Mouse (Mus musculus) kidney, embryonic 15.5 days (tissue): ENCODE measurements around the gene Tnpo3. TPM values are rescaled to one million over a fixed set of nuclear protein-coding genes. Genes with fewer than 3 reads are reported as not detected.
"Not testable (repeated sequence)": the region's sequence is repeated elsewhere in the genome, so short reads cannot be mapped to it uniquely, and the experiment has no call there.

Experiments used
- ATAC-seq: fragments of 200-750 bp; cut with Nextera tagmentation; replicated peaks from 2 replicates; pipeline ENCODE4 v1.8.0; 2017; ENCODE audit warnings: moderate TSS enrichment; ENCODE audit not compliant: low FRiP score
- H3K27ac ChIP-seq: fragments of 300-500 bp; sonication (generic); 2 replicates; pipeline ENCODE4 v1.5.1; 2015; ENCODE audit warnings: mild to moderate bottlenecking, inconsistent platforms
- H3K27me3 ChIP-seq: fragments of 300-500 bp; sonication (generic); 2 replicates; pipeline ENCODE4 v1.6.1; 2015; ENCODE audit warnings: inconsistent platforms
- H3K36me3 ChIP-seq: fragments of 300-500 bp; sonication (generic); 2 replicates; pipeline ENCODE4 v1.6.1; 2015; ENCODE audit warnings: inconsistent platforms
- H3K4me1 ChIP-seq: fragments of 300-500 bp; sonication (generic); 2 replicates; pipeline ENCODE4 v1.6.1; 2015; ENCODE audit warnings: inconsistent platforms
- H3K4me2 ChIP-seq: fragments of 300-500 bp; sonication (generic); 2 replicates; pipeline ENCODE4 v1.6.1; 2015; ENCODE audit warnings: moderate library complexity, mild to moderate bottlenecking, inconsistent platforms
- H3K4me3 ChIP-seq: fragments of 300-500 bp; sonication (generic); replicated peaks from 2 replicates; pipeline ENCODE4 v1.5.1; 2015; ENCODE audit warnings: mild to moderate bottlenecking, inconsistent platforms
- H3K9ac ChIP-seq: fragments of 300-500 bp; sonication (generic); 2 replicates; pipeline ENCODE4 v1.6.1; 2015; ENCODE audit warnings: mild to moderate bottlenecking, inconsistent platforms
- H3K9me3 ChIP-seq: fragments of 300-500 bp; sonication (generic); replicated peaks from 2 replicates; pipeline ENCODE4 v1.6.1; 2016; ENCODE audit warnings: inconsistent platforms
- WGBS: fragments of 180-500 bp; shearing (Covaris S2); methylation state at CpG from one replicate; pipeline ENCODE4 v1.1.7; 2015; ENCODE audit warnings: mixed read lengths; 5-methylcytosine and 5-hydroxymethylcytosine counted together
- polyA plus RNA-seq: library from polyadenylated mRNA; unstranded; fragments of >200 nt; fragmentation: Nextera tagmentation; extraction: Ambion mirVana; gene quantifications from 2 replicates; pipeline ENCODE4 v1.2.1, GENCODE M21; 2015

The Tnpo3 gene
- polyA plus RNA-seq, 1 experiment from 2014 or later = 93.2 TPM

GRCm38 (mm10) chr6:29636322-29637092, 26.8 kb upstream of the Tnpo3 start:
- Histone ChIP-seq H3K27me3 (no peaks in the 10 kb centered on the region), H3K4me3 (no peak overlapping the region), H3K4me1 (peaks cover 38% of the 10 kb centered on the region), H3K36me3 (no peaks in the 10 kb centered on the region), H3K27ac (no peak overlapping the region), H3K4me2 (no peak overlapping the region), H3K9me3 (no peaks in the 10 kb centered on the region), H3K9ac (no peak overlapping the region)
- 89% methylated on average over 4 of the region's 4 CpGs for WGBS
- ATAC-seq = no peak

DNA sequence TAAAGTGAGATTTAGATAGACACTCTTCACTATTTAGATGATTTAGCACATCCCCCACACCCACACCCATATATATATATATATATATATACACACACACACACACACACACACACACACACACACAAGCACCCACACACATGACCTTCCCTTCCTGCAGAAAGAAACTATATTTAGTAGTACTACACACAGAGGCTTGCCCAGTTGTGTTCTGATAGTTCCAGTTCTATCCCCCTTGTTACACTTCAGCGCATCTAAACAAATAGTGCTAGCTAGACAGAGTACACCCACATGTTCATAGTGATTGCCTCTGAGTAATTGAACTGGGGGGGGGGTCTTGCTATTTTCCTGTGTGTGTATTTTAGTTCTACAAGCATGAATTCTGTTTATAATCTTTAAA, 24.9 kb upstream of the Tnpo3 start:
- Histone ChIP-seq H3K9ac (no peak overlapping the region), H3K4me2 (no peak overlapping the region), H3K27ac (peak overlapping the region; percentile 72), H3K9me3 (no peaks in the 10 kb centered on the region), H3K4me3 (no peak overlapping the region), H3K36me3 (no peaks in the 10 kb centered on the region), H3K27me3 (no peaks in the 10 kb centered on the region), H3K4me1 (peaks cover 40% of the 10 kb centered on the region)
- ATAC-seq = 0 out of 2 replicates have a peak, but pooled peaks have one; percentile 48
- 82% methylated on average over 1 of the region's 1 CpGs for WGBS

DNA sequence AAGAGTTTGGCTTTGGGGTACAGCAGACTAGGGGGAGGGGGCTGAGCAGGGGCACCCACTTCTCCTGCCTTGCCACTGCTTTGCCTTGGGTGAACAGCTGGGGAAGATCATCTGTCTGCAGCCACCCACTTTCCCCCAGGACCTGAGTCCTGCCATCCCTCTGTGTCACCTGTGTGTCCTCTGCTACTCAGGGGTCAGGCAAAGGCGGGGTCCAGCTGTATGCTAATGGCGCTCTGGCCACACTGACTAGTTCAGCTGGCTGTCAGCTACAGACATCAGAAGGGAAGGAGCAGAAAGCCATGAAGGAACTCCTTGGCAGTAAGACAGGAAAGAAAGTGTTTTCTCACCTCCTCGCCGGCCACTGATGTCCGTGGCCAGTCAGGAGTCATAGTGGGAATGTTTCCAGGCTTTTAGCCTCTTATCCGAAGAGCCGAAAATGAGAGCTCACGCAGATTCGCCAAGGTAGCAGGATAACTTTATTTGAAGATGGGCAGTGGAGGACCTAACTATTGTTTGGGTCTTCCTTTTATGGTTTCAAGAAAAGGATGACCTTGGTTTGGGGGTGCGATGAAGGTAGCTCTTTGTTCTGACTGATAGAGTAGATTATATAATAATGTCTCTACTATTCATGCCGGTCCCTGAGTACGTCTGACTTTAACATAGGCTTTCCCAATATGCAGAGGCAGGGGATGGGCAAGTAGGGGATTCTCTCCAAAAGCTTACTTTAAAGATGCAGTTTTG, 23.0 kb upstream of the Tnpo3 start:
- no peaks in the 10 kb centered on the region for H3K36me3 ChIP-seq
- H3K9ac ChIP-seq = no peak overlapping the region
- H3K9me3 ChIP-seq = no peaks in the 10 kb centered on the region
- H3K4me2 ChIP-seq = peak overlapping the region; percentile 20
- H3K4me3 ChIP-seq = no peak overlapping the region
- H3K27ac ChIP-seq = peak overlapping the region; percentile 77
- ATAC-seq = peak; percentile 81
- H3K27me3 ChIP-seq = no peaks in the 10 kb centered on the region
- peaks cover 32% of the 10 kb centered on the region for H3K4me1 ChIP-seq
- whole genome bisulfite sequencing = 38% methylated on average over 12 of the region's 12 CpGs

GRCm38 (mm10) chr6:29631751-29632551, 22.3 kb upstream of the Tnpo3 start:
- ATAC-seq = peak; percentile 71
- H3K27ac ChIP-seq = peak overlapping the region; percentile 77
- H3K4me3 ChIP-seq = no peak overlapping the region
- H3K4me2 ChIP-seq = peak overlapping the region; percentile 20
- no peaks in the 10 kb centered on the region for H3K9me3 ChIP-seq
- no peaks in the 10 kb centered on the region for H3K27me3 ChIP-seq
- H3K4me1 ChIP-seq = peaks cover 32% of the 10 kb centered on the region
- H3K36me3 ChIP-seq = no peaks in the 10 kb centered on the region
- H3K9ac ChIP-seq = no peak overlapping the region
- WGBS = 7% methylated on average over 10 of the region's 10 CpGs

DNA sequence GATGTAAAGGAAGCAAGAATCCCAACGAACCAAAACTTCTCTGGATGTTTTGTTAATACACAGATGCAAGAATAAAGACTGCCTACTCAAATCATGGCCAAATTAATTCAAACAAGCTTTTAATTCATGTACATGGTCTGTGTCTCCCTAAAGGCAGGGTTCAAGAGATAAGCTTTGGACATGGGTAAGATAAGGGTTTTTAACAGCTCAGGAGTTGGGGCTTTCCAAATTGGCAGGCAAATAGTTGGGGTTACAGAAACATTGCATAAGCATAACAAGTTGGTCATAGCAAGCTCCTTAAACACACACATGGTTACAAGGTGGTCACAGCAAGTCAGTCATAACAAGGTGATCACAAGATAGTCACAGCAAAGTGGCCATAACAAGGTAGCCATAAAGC, 20.5 kb upstream of the Tnpo3 start:
- 73% methylated on average over 1 of the region's 1 CpGs for WGBS
- peaks cover 32% of the 10 kb centered on the region for H3K4me1 ChIP-seq

DNA sequence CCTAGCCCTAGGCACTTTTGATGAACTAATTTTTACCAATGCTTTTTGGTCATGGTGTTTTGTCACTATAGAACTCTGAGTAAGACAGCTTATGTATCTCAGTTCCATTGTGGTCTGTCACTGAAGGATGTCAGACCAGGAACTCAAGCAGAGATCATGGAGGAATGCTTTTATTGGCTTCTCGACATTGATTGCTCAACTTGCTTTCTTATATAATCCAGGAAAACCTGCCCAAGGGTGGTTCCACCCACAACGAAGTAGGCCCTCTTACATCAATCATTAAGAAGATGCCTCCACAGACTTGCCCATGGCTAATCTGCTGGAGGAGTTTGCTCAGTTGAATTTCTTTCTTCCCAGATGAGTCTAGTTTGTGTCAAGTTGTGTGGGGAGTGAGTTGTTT, 18.1 kb upstream of the Tnpo3 start:
- no peaks in the 10 kb centered on the region for H3K36me3 ChIP-seq
- H3K9me3 ChIP-seq = no peaks in the 10 kb centered on the region
- no peaks in the 10 kb centered on the region for H3K27me3 ChIP-seq
- no peak for ATAC-seq
- no peak overlapping the region for H3K4me3 ChIP-seq
- no peak overlapping the region for H3K27ac ChIP-seq
- WGBS = 85% methylated on average over 2 of the region's 2 CpGs
- no peak overlapping the region for H3K4me2 ChIP-seq
- no peak overlapping the region for H3K9ac ChIP-seq
- peaks cover 18% of the 10 kb centered on the region for H3K4me1 ChIP-seq

More for the DNA sequence above, 20.5 kb upstream of the Tnpo3 start:
- no peak overlapping the region for H3K27ac ChIP-seq
- no peak for ATAC-seq
- H3K9ac ChIP-seq = no peak overlapping the region
- H3K36me3 ChIP-seq = no peaks in the 10 kb centered on the region
- H3K9me3 ChIP-seq = no peaks in the 10 kb centered on the region
- no peak overlapping the region for H3K4me2 ChIP-seq
- H3K4me3 ChIP-seq = no peak overlapping the region
- H3K27me3 ChIP-seq = no peaks in the 10 kb centered on the region

GRCm38 (mm10) chr6:29623857-29624256, 14.2 kb upstream of the Tnpo3 start:
- no peak overlapping the region for H3K4me2 ChIP-seq
- WGBS = 94% methylated on average over 2 of the region's 2 CpGs
- no peaks in the 10 kb centered on the region for H3K9me3 ChIP-seq
- ATAC-seq = no peak
- H3K4me1 ChIP-seq = no peaks in the 10 kb centered on the region
- no peak overlapping the region for H3K4me3 ChIP-seq
- H3K27ac ChIP-seq = no peak overlapping the region
- no peak overlapping the region for H3K9ac ChIP-seq
- H3K36me3 ChIP-seq = no peaks in the 10 kb centered on the region
- H3K27me3 ChIP-seq = no peaks in the 10 kb centered on the region

DNA sequence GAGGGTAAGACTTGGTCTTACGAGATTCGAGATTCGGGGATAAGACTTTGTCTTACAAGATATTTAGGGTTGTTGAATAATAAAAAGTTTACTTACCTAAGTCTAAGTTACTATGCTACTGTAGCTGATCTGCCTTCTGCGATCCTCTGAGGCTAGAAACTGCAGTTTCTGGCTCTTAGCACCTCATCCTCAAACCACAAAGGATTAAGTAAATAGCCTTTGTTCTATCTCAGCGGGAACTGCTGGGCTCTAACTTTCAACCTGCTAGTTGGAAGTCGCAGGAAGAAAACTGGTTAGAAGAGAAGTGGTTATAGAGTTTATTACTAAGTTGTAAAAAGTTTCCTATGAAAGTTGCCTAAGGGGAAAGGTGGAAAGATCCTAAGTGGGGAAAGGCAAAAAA, 12.6 kb upstream of the Tnpo3 start:
- ATAC-seq = no peak
- H3K27ac ChIP-seq = no peak overlapping the region

GRCm38 (mm10) chr6:29620840-29621543, 11.3 kb upstream of the Tnpo3 start:
- H3K36me3 ChIP-seq = no peaks in the 10 kb centered on the region
- 67% methylated on average over 17 of the region's 17 CpGs for WGBS
- H3K4me2 ChIP-seq = no peak overlapping the region
- no peak overlapping the region for H3K9ac ChIP-seq
- no peak for ATAC-seq
- H3K9me3 ChIP-seq = no peaks in the 10 kb centered on the region
- H3K27ac ChIP-seq = no peak overlapping the region
- no peaks in the 10 kb centered on the region for H3K4me1 ChIP-seq
- H3K27me3 ChIP-seq = peaks cover 8% of the 10 kb centered on the region; the same call in 1 of the 2 replicates
- H3K4me3 ChIP-seq = no peak overlapping the region

More for the DNA sequence above, 12.6 kb upstream of the Tnpo3 start:
- H3K9ac ChIP-seq = no peak overlapping the region
- H3K27me3 ChIP-seq = no peaks in the 10 kb centered on the region
- WGBS = 38% methylated on average over 6 of the region's 6 CpGs
- no peak overlapping the region for H3K4me3 ChIP-seq
- no peaks in the 10 kb centered on the region for H3K4me1 ChIP-seq
- H3K4me2 ChIP-seq = no peak overlapping the region
- no peaks in the 10 kb centered on the region for H3K36me3 ChIP-seq
- no peaks in the 10 kb centered on the region for H3K9me3 ChIP-seq

- Histone ChIP-seq H3K4me2 (no peak overlapping the region), H3K4me3 (no peak overlapping the region), H3K9ac (no peak overlapping the region), H3K36me3 (no peaks in the 10 kb centered on the region), H3K27ac (no peak overlapping the region), H3K4me1 (no peaks in the 10 kb centered on the region), H3K27me3 (peaks cover 8% of the 10 kb centered on the region; the same call in 1 of the 2 replicates), H3K9me3 (no peaks in the 10 kb centered on the region)
- no peak for ATAC-seq
- WGBS = 51% methylated on average over 3 of the region's 3 CpGs
These were observed 10.5 kb upstream of the Tnpo3 start for GRCm38 (mm10) chr6:29620176-29620575.

DNA sequence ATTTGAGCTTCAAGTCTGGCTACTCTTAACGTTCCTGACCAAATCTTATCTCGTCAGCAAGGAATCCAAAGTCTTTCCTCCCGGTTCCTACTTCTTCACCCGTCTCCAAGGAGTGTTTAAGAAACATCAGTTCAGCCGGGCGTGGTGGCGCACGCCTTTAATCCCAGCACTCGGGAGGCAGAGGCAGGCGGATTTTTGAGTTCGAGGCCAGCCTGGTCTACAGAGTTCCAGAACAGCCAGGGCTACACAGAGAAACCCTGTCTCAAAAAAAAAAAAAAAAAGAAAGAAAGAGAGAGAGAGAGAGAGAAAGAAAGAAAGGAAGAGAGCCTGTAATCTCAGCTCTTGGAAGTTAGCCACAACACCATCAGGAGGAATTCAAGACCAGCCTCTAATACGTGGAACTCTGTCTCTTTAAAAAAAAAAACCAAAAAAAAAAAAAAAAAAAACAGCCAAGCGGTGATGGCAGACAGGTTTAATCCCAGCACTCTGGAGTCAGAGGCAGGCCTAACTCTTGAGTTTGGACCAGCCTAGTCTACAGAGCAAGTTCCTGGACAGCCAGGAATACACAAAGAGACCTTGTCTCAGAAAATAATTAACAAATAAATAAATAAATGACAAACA, 443 bp upstream of the Tnpo3 start:
- H3K4me2 ChIP-seq = peak overlapping the region; percentile 79
- H3K27me3 ChIP-seq, H3K9me3 ChIP-seq, H3K36me3 ChIP-seq, ATAC-seq: not testable (repeated sequence)
- peak overlapping the region; percentile 100 for H3K4me3 ChIP-seq
- H3K4me1 ChIP-seq = peaks cover 15% of the 10 kb centered on the region
- peak overlapping the region; percentile 95 for H3K27ac ChIP-seq
- 26% methylated on average over 13 of the region's 13 CpGs for WGBS
- peak overlapping the region; percentile 95; the same call in 1 of the 2 replicates for H3K9ac ChIP-seq
